Mouse (Mus musculus) hindbrain, embryonic 14.5 days (tissue): ENCODE measurements around the gene Fam118a. TPM values are rescaled to one million over a fixed set of nuclear protein-coding genes. Genes with fewer than 3 reads are reported as not detected.
A peak's percentile ranks its signal among the peaks of the same experiment; 100 is the strongest.

Experiments used
- ATAC-seq: fragments of 200-750 bp; cut with Nextera tagmentation; 2 replicates; pipeline ENCODE4 v1.8.0; 2017; ENCODE audit warnings: moderate number of reproducible peaks, mild to moderate bottlenecking, moderate TSS enrichment, moderate library complexity; ENCODE audit not compliant: low FRiP score
- DNase-seq: peaks from one replicate; pipeline ENCODE4 v3.0.0-alpha.2; 2015; ENCODE audit warnings: low spot score
- H3K27ac ChIP-seq: fragments of 300-500 bp; sonication (generic); 2 replicates; pipeline ENCODE4 v1.5.1; 2014; ENCODE audit warnings: mild to moderate bottlenecking, moderate library complexity
- H3K27me3 ChIP-seq: fragments of 300-500 bp; sonication (generic); 2 replicates; pipeline ENCODE4 v1.6.1; 2014; ENCODE audit warnings: mild to moderate bottlenecking, low read length, mixed read lengths; ENCODE audit not compliant: control insufficient read depth, insufficient read depth
- H3K36me3 ChIP-seq: fragments of 300-500 bp; sonication (generic); replicated peaks from 2 replicates; pipeline ENCODE4 v1.6.1; 2014; ENCODE audit not compliant: control insufficient read depth, insufficient read depth
- H3K4me1 ChIP-seq: fragments of 300-500 bp; sonication (generic); replicated peaks from 2 replicates; pipeline ENCODE4 v1.6.1; 2014; ENCODE audit warnings: antibody characterized with exemption, low read length, mixed read lengths; ENCODE audit not compliant: control insufficient read depth, insufficient read depth
- H3K4me2 ChIP-seq: fragments of 300-500 bp; sonication (generic); replicated peaks from 2 replicates; pipeline ENCODE4 v1.6.1; 2014; ENCODE audit warnings: mild to moderate bottlenecking, moderate library complexity
- H3K4me3 ChIP-seq: fragments of 300-500 bp; sonication (generic); replicated peaks from 2 replicates; pipeline ENCODE4 v1.5.1; 2014; ENCODE audit warnings: mild to moderate bottlenecking, low read length
- H3K9ac ChIP-seq: fragments of 300-500 bp; sonication (generic); 2 replicates; pipeline ENCODE4 v1.6.1; 2014
- H3K9me3 ChIP-seq: fragments of 300-500 bp; sonication (generic); 2 replicates; pipeline ENCODE4 v1.6.1; 2016; ENCODE audit warnings: low read length; ENCODE audit not compliant: control insufficient read depth
- WGBS: fragments of 180-500 bp; shearing (Covaris S2); extraction: QIAGEN DNeasy Blood & Tissue Kit; methylation state at CpG from one replicate; pipeline ENCODE4 v1.1.7; 2014; 5-methylcytosine and 5-hydroxymethylcytosine counted together
- polyA plus RNA-seq: library from polyadenylated mRNA; unstranded; fragments of >200 nt; fragmentation: Nextera tagmentation; extraction: Ambion mirVana; gene quantifications from 2 replicates; pipeline ENCODE4 v1.2.1, GENCODE M21; 2014

Gene Fam118a
- polyA plus RNA-seq, 1 experiment from 2014 or later = 30.5 TPM

DNA sequence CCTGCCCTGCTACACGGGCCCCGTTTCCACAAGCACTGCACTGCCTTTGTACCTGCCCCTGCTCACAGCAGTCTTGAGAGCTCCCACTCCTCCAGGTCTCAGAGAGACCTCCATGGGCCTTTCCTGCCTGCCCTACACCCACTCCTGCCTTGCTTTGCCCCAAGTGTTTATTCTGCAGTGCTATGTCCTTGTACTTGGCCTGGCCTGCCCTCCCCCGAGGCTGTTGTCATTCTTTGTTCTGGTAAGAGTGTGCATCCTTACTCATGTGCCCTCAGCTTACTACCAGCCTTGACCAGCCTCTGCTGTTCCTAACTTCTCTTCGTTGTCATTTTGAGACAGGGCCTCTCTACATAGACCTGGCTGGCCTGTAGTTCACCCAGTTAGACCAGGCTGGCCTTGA is 19.1 kb downstream of the Fam118a start:
- Histone ChIP-seq H3K27ac (no peak overlapping the region), H3K36me3 (peaks cover 72% of the 10 kb centered on the region), H3K4me2 (no peak overlapping the region), H3K4me1 (peaks cover 7% of the 10 kb centered on the region), H3K9ac (no peak overlapping the region), H3K27me3 (no peaks in the 10 kb centered on the region), H3K4me3 (no peak overlapping the region), H3K9me3 (no peaks in the 10 kb centered on the region)
- DNase-seq = no peak
- 95% methylated on average over 4 of the region's 4 CpGs for WGBS
- no peak for ATAC-seq

DNA sequence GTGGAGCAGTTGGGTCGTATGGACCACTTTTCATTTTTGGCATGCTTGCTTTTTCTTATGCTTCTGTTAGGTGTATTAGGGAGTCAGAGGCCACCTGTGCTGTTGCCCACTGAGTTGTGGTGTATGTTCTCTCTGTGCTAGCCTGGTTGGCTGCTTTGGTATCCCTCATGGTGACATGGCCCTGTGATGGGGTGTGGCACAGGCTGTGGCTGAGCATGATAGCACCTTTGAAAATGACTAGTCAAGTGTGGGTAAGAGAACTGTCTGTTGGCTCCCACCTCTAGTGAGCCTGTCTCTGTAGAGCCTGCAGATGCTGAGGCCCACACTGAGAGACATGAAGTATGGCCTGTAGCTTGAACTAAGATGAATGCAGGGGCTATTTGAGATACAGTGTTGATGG is 21.0 kb downstream of the Fam118a start:
- no peak overlapping the region for H3K4me3 ChIP-seq
- H3K36me3 ChIP-seq = peaks cover 87% of the 10 kb centered on the region
- H3K9me3 ChIP-seq = no peaks in the 10 kb centered on the region
- H3K9ac ChIP-seq = no peak overlapping the region
- no peak for ATAC-seq
- no peak overlapping the region for H3K4me2 ChIP-seq
- DNase-seq = no peak
- whole genome bisulfite sequencing = 93% methylated on average over 1 of the region's 1 CpGs
- H3K4me1 ChIP-seq = no peaks in the 10 kb centered on the region
- H3K27ac ChIP-seq = no peak overlapping the region
- no peaks in the 10 kb centered on the region for H3K27me3 ChIP-seq

DNA sequence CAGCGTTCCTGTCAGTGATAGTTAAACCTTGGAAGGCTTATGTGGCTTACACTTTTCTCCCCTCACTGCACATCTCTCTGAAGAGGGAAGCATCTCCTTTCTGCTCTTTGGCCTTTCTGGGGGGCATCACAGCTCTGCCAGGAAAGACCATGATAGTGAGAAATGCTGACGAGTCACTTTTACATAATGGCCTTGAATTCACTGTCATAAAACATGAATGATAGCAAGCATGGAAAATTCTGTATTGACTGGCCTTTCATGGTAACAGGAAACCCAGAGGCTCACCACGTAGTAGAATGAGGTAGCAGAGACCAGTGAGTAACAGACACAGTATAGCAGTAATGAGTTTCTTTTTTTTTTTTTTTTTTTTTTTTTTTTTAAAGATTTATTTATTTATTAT is 25.4 kb downstream of the Fam118a start:
- no peaks in the 10 kb centered on the region for H3K27me3 ChIP-seq
- H3K36me3 ChIP-seq = peaks cover 83% of the 10 kb centered on the region
- WGBS = 96% methylated on average over 3 of the region's 3 CpGs
- no peaks in the 10 kb centered on the region for H3K4me1 ChIP-seq
- no peak for ATAC-seq
- H3K9me3 ChIP-seq = no peaks in the 10 kb centered on the region
- no peak overlapping the region for H3K4me3 ChIP-seq
- no peak overlapping the region for H3K27ac ChIP-seq
- no peak overlapping the region for H3K9ac ChIP-seq
- DNase-seq = no peak
- H3K4me2 ChIP-seq = no peak overlapping the region

GRCm38 (mm10) chr15:85055186-85055585 is 26.4 kb downstream of the Fam118a start:
- no peak overlapping the region for H3K4me2 ChIP-seq
- H3K36me3 ChIP-seq = peaks cover 83% of the 10 kb centered on the region
- no peaks in the 10 kb centered on the region for H3K27me3 ChIP-seq
- no peak for ATAC-seq
- no peaks in the 10 kb centered on the region for H3K4me1 ChIP-seq
- WGBS = 81% methylated on average over 4 of the region's 4 CpGs
- H3K9ac ChIP-seq = no peak overlapping the region
- DNase-seq = no peak
- no peak overlapping the region for H3K4me3 ChIP-seq
- no peak overlapping the region for H3K27ac ChIP-seq
- H3K9me3 ChIP-seq = no peaks in the 10 kb centered on the region

DNA sequence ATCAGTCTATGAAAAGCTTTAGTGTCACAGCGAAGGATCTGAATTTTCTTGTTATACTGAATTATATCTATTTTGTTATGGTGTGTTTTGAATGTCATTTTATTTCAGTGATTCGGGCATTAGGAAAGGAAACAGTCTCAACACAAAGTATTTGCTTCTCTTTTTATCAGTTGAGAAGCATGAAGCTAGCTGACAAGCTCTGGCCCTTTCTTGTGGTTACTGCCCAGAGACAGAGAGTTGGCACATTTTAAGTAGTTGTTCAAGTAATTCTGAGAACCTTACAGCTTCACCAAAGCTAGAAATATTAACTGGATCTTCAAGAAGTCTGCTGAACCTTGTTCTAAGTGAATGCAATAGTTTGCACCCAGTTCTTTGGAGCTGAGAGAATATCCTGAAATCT is 34.7 kb downstream of the Fam118a start:
- Histone ChIP-seq H3K36me3 (peaks cover 38% of the 10 kb centered on the region), H3K27ac (no peak overlapping the region), H3K9me3 (no peaks in the 10 kb centered on the region), H3K4me2 (no peak overlapping the region), H3K27me3 (no peaks in the 10 kb centered on the region), H3K4me3 (no peak overlapping the region), H3K9ac (no peak overlapping the region), H3K4me1 (no peaks in the 10 kb centered on the region)
- ATAC-seq = no peak
- DNase-seq = no peak
- 97% methylated on average over 2 of the region's 2 CpGs for WGBS

GRCm38 (mm10) chr15:85070561-85070960 is 41.8 kb downstream of the Fam118a start:
- ATAC-seq = no peak

GRCm38 (mm10) chr15:85072651-85073050 is 43.9 kb downstream of the Fam118a start:
- Histone ChIP-seq H3K4me1 (no peaks in the 10 kb centered on the region), H3K4me2 (no peak overlapping the region), H3K9me3 (no peaks in the 10 kb centered on the region), H3K4me3 (no peak overlapping the region), H3K9ac (no peak overlapping the region), H3K36me3 (no peaks in the 10 kb centered on the region), H3K27ac (no peak overlapping the region), H3K27me3 (no peaks in the 10 kb centered on the region)
- DNase-seq (no peak), ATAC-seq (no peak)
- WGBS = 90% methylated on average over 2 of the region's 2 CpGs

More at GRCm38 (mm10) chr15:85070561-85070960, 41.8 kb downstream of the Fam118a start:
- Histone ChIP-seq H3K27me3 (no peaks in the 10 kb centered on the region), H3K36me3 (no peaks in the 10 kb centered on the region), H3K4me1 (no peaks in the 10 kb centered on the region), H3K4me2 (no peak overlapping the region), H3K4me3 (no peak overlapping the region), H3K27ac (no peak overlapping the region), H3K9ac (no peak overlapping the region), H3K9me3 (no peaks in the 10 kb centered on the region)
- peak; percentile 84 for DNase-seq
- 49% methylated on average over 2 of the region's 2 CpGs for WGBS

GRCm38 (mm10) chr15:85085641-85086040 is 56.9 kb downstream of the Fam118a start:
- no peak overlapping the region for H3K4me3 ChIP-seq
- H3K4me1 ChIP-seq = no peaks in the 10 kb centered on the region
- no peaks in the 10 kb centered on the region for H3K36me3 ChIP-seq
- no peaks in the 10 kb centered on the region for H3K9me3 ChIP-seq
- no peaks in the 10 kb centered on the region for H3K27me3 ChIP-seq
- no peak for DNase-seq
- no peak for ATAC-seq
- no peak overlapping the region for H3K4me2 ChIP-seq
- H3K9ac ChIP-seq = no peak overlapping the region
- H3K27ac ChIP-seq = no peak overlapping the region
- WGBS = 88% methylated on average over 1 of the region's 1 CpGs
